Mouse (Mus musculus) CD4-positive, CD25-positive, alpha-beta regulatory T cell, adult 2 months (primary cell): ENCODE measurements around the gene Rag1.

ENCODE experiments used
- DNase-seq: peaks from one replicate; pipeline ENCODE4 v3.0.0-alpha.2; 2012; ENCODE audit warnings: low read depth, low spot score

Rag1 gene

DNA sequence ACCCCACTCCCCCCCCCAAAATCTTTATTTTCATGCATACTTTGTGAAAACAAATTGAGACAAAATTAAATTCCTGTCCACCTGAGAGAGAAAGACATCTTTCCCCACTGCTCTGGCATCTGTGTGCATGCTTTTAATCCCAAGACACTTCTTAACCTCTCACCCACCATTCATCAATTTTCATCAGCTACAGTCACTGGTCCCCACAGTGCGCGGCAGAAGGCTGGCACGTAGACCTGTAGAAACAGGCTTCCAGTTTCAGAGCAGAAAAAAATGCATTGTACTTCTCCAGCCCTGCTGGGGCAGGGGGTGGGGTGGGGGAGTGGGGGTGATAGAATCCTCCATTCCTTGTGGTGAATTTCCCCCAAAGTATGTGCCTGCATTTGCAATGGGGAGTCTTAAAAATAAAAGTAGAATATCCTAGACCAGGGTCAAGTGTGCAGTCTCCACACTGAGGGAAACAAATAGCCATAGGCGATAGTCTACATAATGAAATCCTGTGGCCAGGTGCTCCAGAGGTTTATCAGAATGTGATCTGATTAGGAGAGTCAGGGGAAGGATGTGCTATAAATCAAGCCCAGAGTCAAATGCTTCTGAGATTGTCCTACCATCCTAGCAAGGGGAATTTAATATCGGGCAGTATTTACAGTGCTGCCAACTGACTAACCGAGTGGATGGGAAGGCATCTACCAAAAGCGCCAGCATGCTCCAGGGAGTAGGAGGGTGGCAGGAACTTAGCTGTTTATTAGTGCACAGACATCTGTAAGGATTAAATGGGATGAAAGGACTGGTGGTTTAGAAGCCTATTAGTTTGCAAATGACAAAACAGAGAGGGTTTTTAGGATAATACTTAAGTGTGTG, 10.1 kb downstream of the Rag1 start:
- DNase-seq: no peak

DNA sequence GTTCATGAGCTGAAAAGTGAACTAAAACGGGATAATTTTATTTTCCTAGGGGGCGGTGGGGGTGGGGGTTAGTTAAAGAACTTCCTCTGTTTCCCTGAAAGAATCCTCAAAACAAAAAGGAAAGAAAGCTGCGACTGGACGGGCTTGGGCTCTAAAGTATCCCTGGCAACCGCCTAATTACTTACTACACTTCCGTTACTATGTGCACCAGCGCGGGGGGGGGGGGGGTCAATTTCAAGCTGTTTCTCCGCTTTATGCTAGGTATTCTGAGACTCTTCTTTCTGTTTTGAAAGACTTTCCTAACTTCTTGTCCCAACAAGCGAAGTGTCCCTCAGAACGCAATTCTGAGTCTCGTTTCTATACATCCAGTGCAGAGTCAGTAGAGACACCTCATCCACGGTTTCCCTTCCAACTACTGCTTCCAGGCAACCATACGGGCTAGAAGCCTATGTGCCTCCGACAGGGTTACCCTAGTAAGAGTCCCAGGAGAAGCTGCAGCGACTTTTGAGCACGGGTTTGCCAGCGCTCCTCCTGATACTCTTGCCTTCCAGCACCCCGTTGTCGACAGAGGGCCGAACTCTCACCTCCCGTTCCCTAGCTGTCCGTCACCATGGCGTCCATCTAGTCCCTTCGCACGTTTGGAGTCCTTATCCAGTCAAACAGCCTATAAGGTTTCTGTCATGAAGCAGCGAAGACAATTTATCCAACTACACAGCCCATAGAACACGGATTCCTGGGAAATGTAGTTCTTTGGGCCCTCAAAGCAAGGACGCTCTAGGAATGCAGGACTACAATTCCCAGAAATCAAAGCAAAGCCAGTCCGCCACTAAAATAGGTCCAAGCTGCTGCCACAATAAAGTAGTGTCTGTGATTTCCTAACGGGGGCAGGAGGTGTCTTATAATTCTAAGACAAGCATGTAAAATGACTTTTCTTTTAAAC, 20.7 kb downstream of the Rag1 start:
- DNase-seq: peak; percentile 79

DNA sequence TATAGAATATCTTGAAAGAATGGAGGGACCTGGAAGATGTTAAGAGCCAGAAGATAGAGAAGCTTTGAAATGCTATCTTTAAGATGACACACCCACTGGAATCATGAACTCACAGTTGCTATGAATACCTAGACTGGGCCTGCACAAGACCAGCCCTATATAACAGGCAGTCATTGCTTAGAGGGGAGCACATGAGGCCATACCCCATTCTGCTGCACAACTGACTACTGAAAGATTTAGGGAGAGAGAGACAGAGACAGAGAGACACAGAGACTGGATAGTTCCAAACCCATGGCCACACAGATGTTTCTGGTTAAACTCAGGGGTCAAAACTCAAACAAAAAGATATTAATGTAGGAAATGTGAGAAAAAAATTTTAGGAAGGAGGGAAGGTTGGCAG, 22.1 kb downstream of the Rag1 start:
- DNase-seq: no peak

DNA sequence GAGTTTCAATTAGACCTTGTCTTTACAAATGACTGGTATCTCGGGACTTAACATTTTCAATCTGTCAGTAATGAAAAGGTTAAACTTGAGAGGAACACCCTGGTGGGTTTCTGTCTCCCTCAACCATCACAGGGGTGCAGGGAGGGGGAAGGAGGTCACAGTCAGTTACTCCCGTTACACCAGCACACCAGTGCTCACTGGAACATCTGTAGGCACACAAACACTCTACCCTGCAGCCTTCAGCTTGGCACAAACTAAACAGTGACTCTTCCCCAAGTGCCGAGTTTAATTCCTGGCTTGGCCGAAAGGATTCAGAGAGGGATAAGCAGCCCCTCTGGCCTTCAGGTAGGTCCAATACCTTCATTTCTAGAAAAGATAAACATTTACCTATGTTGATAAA, 24.8 kb downstream of the Rag1 start, which contains the start of gene Rag2:
TSS of gene Rag2 (plus strand) at position 193 of the 400 bp plus-strand sequence.
- no peak for DNase-seq

DNA sequence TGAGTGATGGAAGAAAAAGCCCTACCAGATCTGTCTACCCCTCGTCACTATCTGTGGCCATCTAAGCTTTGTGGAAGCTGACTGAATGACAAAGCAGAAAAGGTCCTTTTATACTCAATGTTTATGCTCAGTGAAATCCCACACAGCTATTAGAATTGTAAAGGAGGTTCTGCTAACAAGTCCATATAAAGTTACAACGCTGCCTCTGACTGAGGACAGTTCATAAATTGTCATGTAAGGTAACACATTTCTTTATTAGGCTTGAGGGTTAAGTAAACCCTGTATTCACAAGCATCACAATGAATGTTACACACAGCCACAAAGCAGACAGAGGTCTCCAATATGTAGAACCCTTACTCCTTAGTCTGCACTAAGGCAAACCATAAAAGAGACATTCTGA, 25.3 kb downstream of the Rag1 start:
- no peak for DNase-seq

DNA sequence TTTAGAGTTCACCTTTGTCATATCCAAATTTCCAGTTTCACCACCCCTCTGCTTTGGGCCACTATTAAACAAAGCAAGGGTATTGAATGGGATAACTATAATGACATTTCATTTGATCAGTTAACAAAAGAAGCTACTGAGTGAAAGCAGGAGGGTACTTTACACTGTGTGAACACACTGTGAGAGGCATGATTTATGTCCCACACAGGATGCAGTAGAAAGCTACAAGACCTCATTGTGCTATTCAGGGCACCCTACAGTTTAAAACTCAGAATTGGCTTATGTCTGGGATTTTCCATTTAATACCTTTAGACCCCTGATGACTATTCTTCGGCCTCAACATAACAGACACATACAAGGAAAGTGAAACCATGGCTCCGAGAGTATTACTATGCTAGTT, 26.3 kb downstream of the Rag1 start:
- DNase-seq: no peak

DNA sequence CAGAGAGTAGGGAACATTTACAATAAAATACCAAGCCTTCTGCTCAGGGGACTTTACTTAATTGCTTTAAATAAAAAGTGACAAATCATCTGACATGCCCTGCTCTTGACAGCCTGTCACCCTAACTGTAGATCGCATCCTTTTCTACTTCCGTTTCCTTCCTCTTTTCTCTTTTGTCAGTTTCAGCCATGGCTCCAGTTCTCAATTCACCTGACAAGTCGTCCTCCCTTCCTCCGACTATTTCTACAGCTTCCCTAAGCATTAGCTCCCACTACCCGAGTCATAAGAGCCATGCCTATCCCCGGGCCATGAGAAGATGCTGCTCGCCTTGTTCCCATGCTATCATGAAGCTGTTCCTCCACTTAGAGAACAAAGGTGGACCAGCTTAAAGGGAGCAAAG, 27.7 kb downstream of the Rag1 start:
- DNase-seq: no peak

DNA sequence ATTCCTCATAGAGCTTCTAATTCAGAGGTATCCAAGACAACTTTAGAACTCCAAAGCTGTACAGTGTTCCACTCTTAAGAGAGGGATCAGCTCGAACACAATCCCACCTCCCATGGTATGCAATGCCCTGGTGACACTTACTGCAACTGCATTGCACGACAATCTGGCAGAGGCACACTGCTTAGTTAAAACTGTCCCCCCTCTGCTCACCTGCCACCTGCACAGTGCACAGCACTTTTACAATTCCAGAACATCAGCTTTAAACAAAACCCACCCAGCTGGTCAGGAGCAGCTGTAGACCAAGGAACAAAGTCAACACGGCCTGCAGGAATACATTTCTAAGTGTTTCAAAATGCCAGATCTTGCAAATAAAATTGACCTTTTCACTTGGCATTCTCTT, 28.4 kb downstream of the Rag1 start:
- no peak for DNase-seq

DNA sequence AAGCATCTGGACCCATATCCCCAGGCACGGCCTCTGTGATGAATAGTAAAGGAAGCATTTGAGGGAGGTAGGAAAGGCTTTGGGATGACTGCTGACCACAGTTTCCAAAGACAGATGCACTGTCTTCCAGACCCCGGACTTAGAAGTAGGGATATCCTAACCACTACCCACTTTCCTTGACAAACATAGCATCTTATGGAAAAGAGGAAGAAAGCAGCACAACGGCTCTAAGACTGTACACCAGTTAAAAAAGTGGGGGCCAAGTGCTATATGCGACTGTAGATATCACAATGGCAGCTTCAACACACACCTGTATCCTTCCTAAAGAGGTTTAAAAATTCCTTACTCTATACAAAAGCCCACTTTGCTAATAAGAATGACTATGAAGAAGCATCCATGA, 30.9 kb downstream of the Rag1 start:
- no peak for DNase-seq

DNA sequence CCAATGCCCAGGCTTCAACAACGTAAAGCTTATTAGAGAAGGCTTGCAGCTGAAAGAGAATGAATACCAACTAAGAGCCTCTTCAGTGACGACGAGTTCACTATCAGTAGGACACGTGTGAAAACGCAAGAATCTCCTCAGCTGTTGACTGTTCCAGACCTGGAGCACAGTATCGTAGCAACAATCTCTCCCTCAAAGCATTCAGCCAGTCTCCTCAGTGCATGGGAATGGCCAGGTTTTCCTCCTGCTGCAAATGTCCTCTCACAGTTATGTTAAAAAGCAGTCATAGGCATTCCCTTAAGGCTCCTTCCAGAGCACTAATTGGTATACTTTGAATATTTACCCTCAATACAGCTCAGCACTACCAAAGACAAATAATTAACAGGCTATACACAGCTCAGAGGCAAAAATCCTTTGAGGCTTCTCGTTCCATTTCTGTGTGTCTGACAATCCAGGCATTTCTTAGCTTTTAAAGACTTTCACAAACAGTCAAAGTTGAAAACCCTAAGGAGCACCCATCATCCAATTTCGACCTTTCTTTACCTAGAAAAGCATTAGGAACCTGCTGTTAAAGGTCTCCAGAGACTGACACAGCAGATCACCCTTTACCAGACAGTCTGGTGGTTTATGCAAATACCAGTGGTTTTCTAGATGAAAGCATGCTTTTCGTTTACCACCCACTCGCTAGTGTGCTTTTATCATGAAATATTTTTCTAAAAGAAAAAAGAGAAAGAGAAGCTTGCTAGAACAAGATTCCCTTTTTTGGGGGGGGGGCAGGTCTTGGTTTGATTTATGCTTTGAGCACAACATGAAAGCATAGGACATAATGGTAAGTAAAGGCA, 33.6 kb downstream of the Rag1 start:
- peak; percentile 64 for DNase-seq

DNA sequence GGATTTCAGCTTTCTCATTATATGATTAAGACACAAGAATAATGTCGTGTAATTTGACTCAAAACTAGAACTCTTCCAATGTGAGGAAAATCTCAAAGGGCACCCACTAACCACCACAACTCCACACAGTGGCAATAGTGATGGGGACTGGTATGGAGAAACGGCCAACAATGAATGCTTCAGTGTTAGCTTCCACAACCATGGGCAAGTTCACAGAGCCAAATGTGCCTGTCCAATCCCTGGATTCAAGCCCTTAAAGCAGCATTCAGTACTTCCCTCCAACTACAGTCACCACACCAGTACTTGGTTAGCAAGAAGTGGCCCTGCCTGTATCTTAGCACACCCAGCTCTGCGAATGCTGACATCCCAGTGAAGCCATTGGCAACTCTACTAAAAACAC, 38.4 kb downstream of the Rag1 start:
- no peak for DNase-seq

DNA sequence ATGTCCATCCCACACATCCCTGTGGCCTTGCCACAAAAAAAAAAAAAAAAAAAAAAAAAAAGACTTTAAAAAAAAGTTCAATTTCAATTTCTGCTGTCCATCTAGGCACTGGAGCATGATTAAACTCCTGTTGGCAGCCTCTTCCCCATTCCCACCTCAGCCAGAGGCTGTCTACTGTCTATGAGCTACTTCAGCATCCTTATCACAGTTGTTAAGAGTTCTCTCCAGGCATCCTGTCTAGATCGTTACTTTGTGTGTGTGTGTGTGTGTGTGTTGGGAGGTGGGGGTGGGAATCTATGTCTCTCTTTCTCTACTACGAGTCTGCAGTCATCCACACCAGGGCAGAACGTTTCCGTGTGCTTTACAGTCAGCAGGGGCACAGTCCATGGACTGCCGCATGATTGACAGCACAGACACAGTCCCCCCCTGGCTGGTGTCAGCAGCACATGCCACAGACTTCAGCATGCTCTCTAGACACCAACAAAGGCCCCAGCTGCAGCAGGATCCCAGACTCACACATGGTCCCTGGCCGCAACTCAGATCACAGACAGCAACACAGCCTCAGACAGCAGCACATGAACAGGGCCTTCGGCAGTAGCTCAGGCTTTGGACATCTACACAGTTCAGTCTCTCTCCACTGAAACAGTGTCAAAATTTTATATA, 40.9 kb downstream of the Rag1 start:
- no peak for DNase-seq

DNA sequence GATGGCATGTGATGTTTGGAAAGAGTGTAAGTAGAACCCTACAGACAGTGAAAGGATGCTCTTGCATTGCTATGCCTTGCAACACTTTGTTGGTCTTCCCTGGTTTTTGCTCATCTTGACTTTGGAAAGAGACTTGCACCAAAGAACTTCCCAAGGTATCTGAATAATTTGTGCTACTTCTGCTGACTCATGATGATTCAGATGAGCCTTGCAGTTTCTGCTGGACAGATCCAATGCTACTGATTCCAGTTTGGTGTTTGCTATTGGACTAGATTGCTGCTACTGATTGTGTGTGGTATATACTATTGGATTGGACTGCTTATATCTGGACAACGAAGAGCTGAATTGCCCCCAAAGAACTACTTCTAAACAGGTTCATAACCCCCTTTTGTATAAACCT, 46.2 kb downstream of the Rag1 start:
- DNase-seq: no peak

DNA sequence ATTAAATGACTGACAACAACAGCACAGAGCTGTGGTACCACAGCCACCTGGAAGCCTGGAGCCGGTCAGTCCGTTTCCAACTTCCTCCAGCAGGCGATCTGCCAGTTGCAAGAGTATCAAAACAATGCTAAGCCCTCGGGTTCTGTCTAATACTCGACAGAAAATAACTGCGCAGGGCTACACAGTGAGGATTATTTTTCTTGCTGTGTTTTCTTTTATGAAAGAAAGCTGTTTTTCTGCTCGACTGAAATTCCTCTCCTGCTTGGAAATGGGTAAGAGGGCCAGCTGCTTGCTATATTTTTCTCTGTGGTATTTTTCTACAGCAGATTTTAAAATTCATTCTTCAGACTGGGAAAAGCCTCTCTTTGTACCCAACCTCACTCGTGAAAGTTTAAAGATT, 48.6 kb downstream of the Rag1 start:
- DNase-seq: peak; percentile 21

DNA sequence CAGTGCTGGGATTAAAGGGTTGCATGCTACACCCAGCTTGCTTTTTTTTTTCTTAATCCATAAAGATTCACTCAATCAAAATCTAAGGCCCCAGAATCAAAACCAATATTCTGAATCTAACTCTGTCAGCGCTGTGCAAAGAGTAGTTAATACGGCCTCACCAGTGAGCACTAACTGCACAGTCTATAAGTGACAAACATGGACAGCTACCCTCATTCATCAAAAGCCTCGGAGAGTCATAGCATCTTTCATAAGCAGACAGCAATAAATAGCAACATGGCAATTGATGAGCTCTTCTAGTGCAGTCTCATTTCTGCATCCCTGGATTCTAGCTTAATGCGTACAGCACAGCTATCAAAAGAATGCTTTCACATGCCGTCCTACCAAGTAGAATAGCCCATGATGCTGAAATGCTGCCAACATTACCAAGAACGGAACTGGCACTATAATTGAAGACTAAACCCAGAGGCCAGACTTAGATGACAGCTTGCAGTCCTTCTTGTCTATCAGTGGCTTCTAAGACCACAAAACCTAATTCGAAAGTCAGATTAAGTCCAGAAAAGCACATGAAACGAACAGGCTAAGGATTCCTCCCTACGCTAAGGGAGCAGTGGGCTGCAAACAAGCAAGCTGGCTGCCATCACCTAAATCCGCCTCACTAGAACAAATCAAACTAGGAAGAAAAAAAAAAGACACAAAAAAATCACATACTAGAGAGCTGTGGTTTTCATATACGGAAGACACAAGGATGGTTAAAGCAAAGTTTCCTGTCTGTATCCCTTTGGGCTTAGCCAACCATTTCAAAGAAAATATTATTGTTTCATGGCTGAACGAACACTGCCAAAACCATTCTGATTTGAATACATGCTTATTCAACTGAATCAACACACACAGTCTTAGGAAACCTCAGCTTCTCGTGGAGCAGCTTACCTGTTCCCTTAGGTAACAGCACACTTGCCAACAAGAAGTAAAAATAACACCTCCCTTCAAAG, 50.8 kb downstream of the Rag1 start:
- no peak for DNase-seq

DNA sequence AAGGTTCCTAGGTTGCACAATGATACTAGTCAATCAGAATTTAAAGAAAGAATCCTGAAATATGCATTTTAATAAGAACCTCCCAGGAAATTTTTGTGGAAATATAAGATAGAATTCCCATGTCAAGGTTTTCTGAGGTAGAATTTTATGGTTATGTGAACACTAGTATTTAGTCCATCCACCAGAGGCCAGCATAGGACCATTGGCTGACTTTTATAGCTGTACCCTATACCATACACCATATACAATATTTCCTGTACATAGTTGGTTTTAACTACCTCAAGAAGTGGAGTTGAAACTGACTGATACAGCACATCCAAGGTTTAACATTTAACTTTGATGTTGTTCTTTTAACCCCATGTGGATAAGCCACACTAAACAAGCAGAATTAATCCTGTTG, 52.1 kb downstream of the Rag1 start:
- peak; percentile 55 for DNase-seq

DNA sequence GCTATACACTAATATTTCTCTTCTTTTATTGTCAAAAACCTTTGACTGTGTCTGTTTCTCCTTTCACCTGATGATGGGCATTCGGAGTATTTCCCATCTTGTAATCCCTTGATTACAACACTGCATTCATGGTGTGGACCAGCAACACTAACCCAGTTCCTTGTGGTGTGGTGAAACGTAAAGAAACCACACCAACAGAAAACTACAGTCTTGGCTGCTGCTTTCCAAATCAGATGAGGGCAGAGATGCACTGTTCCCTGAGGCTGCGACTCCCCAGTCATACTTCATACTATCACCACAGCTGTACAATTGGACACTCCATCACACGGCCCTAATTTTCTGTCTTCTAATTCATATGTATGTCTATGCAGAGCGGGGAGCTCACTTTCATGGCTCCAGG, 54.6 kb downstream of the Rag1 start:
- no peak for DNase-seq

DNA sequence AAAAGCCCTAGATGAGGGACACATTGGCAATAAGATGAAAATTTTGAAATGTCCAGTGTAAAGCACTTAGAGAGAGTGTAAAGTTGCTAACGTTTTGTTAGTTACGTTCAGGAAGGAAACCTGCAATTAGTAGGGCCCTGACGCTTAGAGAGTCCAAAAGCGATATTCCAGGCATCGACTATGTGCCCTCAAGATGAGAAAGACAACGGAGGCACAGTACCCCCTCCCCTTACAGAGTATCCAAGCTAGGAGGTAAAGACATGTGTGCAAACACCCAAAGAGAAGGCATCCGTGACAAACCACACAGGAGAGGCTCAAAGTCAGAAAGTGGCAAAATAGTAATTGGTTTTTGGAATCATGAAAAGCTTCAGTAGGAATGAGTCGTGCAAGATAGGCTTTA, 56.4 kb downstream of the Rag1 start:
- DNase-seq: no peak

DNA sequence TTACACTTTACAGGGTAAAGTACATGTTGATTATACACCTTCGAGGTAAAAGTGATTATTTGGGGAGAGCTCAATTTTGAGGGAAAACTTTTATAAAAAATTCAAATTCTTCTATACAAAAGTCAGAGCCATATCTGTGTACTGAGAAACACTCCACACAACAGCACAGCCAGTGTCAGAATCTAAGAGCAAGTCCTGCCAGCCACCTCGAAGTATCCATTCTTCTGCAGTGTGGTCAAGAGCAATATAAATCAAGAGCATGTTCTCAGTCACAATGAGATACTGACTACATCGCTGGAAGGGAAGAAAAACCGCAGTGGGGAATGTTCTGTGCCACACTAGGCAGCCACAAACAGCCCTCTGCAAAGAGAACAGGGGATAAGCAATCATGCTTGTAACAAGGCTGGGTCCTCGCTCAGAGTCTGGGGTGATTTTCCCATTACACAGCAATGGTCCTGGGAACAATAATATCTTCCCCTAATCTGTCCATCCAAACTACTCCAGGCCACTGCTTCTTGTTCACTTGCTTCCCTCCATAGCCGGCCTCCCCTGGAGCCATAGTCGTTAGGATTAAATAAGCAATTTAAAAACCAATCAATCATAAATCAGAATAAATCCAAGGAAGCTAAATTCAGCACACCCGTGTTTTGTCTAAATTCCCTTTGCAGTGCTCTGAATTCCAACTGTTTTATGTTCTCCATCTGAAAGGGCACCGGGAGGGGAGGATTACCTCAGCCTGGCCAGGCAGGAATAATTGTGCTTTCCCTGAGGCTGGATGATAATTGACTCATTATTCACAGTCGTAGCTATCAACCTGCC, 57.1 kb downstream of the Rag1 start:
- DNase-seq: no peak
